Mouse (Mus musculus) spleen, adult 18-20 months (tissue): ENCODE data around the gene Avpr1b.
A peak's percentile ranks its signal among the peaks of the same experiment; 100 is the strongest.

ENCODE experiments used
- DNase-seq, 2 experiments: peaks; one replicate each; pipeline ENCODE4 v3.0.0; 2022; ENCODE audit warnings: mixed read lengths in 2 of 2

Avpr1b gene

DNA sequence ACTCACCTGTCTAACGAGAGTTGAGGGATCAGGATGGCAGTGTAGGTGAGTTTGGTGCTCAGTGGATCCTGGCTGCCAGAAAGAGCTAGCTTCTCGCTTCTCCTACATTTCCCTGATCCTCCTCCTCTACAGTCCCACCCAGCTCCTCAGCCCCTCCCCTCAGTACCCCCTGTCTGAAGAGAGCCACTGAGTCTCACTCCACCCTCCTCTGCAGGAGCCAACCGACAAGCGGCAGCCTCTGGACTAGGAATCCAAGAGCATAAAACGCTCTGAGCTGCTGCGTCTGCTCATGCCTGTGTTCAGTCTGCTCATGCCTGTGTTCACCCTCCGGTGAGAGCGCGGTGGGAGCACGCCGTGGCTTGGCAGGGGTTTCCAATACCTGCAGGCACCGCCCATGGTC is at the start of gene Avpr1b:
Gene Avpr1b (plus strand): TSS at position 335 of the 400 bp plus-strand sequence.
- DNase-seq: no peak

DNA sequence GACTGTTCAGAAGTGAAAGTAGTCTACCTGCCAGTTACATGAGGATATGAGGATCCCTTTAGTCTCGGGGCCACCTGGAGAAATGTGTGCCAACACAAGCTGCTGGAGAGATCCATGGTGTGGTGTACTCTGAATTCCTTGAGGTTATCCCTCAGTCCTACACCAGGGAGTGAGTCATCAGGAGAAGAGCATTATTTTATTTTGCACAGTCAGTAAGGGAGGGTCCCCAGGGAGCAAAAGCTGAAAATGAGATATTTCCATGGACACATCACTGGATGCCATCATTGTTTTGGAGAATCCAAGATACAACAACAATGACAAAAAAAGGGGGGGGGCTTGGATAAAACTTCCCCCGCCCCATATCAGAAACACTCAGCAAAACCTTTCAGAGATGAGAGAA is 47.1 kb upstream of the Avpr1b start:
- DNase-seq: no peak

- no peak for DNase-seq
Measured at GRCm38 (mm10) chr1:131553428-131553827, 45.6 kb upstream of the Avpr1b start.

DNA sequence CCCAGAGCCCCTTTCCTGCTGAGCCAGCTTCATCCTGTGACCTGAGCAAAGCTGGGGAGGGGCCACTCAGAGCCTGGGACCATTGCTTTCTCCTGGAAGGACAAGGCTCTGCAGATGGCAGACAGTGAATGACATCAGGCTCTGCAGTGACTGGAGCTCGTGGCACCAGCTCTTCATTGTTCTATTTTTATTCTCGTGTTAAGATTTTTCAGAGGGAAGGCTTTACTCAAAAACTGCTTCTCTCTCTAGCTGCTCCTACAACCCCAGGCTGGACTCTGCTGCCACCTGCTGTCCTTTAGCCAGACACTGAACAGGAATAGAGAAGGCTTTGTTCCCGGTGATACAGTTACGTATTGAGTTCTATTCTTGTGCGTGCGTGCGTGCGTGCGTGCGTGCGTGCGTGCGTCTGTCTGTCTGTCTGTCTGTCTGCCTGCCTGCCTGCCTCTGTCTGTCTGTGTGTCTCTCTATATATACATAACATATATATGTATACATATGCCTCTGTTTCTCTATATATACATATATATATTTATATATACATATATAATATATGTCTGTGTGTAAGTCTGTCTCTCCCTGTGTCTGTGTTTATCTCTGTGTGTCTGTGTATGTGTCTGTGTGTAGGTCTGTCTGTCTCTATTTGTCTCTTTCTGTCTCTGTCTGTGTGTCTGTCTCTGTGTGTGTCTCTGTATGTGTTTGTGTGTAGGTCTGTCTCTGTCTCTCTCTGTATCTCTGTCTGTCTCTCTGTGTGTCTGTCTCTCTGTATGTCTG is 43.8 kb upstream of the Avpr1b start:
- peak; percentile 40 to 74 for DNase-seq

- DNase-seq: no peak
Measured at GRCm38 (mm10) chr1:131560500-131560899, 38.5 kb upstream of the Avpr1b start.

DNA sequence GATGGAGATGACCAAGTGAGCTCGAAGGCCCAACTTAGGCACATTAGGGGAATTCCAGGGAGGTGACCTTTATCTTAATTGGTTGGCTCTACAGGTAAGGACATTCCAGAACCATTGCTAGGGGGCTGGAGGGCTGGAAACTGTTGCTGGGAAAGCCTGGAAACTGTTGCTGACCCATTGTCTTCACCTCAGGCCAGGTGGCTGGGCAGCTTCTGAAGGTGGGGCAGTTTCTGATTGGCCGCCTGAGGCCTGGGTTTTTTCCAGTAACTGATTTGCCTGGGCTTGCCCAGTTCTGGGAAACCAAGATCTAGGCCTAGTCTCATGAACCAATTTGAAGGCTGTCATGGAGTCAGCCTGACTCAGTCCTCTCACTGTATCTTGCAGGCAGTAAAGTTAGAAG is 37.0 kb upstream of the Avpr1b start:
- no peak for DNase-seq

DNA sequence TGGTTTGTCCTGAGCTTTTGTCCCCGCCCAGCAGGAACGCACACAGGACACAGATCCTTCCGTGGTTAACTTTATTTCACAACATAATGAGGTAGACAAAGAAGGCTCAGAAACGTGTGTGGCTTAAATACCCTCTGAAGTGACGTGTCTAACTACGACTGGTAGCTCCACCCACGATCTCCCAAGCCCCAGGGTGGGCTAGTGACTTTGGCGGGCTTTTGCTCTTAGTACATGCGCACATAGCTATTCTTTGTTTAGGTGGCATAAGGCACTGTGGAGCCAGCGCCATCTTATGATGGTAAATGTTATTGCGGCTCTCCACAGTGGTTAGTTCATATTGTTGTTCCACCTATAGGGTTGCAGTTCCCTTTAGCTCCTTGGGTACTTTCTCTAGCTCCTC is 33.0 kb upstream of the Avpr1b start:
- DNase-seq: peak in 1 of 2 experiments; percentile 13

DNA sequence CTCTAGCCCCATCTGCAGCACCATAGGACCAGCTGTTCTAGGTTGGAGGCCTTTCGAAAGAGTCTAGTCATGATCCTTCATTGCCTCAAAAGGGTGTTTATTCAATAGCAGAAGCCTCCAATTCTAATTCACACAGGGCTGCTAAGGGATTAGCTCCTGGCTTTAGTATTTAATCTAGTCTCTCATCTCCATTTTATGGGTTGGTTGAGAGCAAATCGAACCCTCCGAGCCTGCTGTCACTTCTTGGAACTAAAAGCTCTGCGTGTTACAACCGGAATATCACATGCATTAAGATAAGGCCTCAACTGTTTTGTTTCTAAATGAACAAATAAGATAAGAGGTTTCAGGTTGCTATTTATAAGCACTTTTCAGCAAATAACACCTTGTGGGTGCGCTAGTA is 29.3 kb upstream of the Avpr1b start:
- no peak for DNase-seq

- DNase-seq: no peak
Measured at GRCm38 (mm10) chr1:131570391-131570790, 28.6 kb upstream of the Avpr1b start.

DNA sequence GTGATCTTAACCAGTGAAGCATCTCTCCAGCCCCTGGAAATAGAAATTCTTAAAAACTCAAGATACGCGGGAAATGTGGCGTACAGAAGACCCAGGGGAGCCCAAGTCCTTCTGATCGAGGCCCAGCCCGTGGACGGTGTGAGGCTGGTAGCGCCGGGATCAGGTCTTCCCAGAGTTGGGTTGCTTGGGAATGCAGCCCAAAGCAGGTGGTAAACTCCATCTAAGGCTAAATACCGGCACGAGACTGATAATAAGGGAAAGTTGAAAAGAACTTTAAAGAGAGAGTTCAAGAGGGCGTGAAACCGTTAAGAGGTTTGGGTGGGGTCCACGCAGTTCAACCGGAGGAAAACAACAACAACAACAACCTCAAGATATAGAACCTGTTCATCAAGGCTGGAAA is 25.3 kb upstream of the Avpr1b start:
- no peak for DNase-seq

DNA sequence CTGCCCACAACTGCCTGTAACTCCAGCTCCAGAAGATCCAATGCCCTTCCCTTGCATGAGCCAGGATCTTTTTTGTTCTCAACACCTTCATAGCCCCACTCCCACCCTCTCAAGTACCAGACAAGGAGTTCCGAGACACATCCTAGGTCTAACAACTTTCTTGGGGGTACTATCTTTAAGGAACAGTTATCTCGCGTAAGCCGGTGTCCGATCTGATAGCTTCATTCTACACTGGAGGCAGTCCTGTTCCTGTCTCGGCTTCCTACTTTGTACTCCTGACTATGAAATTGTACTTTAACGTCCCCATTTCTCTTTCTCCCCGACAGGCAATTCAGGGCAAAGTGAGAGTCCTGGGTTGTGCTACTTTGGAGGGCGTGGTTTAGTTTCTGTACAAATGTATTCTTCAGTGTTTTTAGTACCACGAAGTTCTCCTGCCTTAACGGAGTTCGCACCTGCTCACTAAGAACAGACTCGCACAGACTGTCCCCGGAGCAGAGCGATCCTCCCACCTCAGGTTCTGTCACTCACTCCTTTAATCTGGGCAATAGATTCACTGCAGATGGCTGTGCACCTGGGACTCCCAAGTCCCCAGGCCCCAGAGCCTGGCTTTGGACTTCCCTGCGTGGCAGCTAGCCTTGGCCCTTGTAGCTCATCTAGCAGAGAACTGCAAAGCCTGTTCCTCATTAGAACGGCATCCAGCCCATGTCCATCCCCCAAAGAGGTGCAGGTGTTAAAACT is 19.9 kb upstream of the Avpr1b start:
- DNase-seq: no peak

DNA sequence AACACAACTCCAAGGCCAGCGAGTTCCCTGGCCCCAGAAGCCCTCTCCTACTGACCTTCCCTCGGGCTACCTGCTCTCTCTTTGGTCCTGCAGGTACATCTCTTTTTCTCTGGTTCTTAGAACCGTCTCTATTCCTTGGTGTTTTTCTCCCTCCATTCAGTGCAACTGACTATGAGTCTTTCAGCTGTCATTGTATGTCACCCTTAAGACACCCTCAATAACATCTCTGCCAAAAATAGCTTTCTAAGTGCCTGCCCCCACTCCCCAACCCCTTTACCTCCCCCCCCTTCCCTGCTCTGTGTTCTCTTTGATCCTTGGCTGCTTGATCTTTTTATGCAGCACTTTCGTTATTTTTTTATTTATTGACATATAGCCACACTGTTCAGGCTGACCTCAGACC is 18.6 kb upstream of the Avpr1b start:
- DNase-seq: no peak

- DNase-seq: no peak
Measured at GRCm38 (mm10) chr1:131583598-131583997, 15.4 kb upstream of the Avpr1b start.

DNA sequence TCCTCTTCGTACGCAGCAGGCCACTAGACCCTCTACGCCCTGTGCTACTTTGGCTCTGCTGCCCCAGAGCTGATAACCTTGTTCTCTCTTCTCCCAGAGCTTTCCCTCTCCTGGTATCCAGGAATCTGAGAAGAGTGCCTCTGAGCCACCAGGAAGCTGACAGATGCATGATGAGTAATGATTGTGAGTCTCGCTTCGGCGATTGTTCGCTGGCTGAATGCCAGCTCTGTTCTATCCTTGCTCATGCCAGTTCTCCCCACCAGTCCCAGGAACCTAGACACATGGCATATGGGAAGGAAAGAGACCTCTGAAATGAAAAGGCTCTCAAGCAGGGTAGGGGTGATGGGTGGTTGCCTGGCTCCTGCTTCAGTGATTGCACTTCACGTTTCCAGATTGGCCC is 12.2 kb upstream of the Avpr1b start:
- DNase-seq: no peak

DNA sequence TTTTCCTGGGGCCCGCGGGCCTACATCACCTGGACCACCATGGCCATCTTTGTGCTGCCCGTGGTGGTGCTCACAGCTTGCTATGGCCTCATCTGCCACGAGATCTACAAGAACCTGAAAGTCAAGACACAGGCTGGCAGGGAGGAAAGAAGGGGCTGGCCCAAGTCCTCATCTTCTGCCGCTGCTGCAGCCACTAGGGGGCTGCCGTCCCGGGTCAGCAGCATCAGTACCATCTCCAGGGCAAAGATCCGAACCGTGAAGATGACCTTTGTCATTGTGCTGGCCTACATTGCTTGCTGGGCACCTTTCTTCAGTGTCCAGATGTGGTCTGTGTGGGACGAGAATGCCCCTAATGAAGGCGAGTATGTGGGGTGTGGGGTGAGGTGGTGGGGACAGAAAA is 1.3 kb downstream of the Avpr1b start:
- peak in 1 of 2 experiments; percentile 10 for DNase-seq

DNA sequence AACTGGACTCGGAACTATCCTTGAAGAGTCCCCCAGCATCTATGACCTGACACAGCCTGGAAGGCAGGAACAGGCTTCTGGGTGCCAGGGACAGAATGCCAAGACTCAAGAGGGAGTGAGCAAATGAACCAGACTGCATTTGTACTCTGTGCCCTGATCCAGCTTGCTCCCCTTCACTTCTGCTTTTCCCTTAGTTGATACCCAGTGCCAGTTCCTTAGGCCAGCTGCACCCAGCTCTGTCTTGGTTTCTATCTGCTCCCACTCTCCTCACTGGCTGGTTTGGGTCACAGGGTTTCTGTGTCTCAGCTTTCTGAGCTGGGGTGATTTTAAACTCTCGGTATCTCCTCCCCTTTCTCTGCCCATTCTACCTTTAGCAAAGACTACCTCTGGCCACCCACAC is 7.7 kb downstream of the Avpr1b start:
- DNase-seq: no peak

GRCm38 (mm10) chr1:131612556-131613155 is 13.6 kb downstream of the Avpr1b start:
- DNase-seq: peak in 1 of 2 experiments; percentile 14

DNA sequence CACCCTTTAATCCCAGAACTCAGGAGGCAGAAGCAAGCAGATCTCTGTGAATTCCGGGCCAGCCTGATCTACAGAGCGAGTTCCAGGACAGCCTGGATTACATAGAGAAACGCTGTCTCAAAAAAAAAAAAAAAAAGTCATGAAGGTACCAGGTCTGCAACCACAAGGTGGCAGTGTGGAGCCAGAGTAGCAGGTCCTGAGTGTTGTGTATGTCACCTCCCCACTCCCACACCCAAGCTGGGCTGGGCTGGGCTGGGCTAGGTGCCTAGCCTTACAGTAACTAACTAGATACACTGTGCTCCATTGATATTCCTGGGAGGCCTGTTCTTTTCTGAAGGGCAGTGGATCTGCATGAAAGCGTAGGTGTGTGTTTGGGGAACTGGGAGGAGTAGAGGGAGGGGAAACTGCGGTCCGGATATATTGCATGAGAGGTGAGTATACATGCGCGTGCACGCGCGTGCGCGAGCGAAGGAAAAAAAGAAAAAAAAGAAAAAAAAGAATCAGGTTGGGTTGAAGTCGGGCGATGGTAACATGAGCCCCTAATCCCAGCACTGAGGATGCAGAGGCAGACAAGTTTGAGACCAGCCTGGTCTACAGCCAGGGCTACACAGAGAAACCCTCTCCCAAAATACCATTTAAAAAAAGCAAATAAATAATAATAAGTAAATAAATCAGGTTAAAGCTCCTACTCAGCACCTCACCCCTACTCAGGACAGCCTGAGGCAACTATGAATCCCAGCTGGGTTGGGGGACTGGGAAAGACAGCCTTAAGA is 14.5 kb downstream of the Avpr1b start:
- peak; percentile 60 to 83 for DNase-seq

DNA sequence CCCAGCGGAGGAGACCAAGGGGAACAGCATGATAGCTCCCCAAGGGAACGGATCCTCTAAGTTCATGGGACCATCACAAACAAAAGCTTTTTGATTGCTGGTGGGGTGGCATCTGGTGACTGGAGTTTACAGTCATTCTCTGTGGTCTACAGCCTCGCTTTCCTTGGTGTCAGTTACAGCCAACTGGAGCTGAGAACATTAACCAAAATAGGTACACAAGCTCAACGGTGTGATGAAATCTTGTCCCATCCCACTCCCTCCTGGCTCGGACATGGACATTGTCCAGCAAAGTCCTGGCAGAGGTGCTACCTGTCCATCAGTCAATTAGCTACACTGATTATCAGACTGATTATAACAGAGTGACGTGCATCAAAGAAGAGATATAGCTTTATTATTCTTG is 15.6 kb downstream of the Avpr1b start:
- DNase-seq: no peak

DNA sequence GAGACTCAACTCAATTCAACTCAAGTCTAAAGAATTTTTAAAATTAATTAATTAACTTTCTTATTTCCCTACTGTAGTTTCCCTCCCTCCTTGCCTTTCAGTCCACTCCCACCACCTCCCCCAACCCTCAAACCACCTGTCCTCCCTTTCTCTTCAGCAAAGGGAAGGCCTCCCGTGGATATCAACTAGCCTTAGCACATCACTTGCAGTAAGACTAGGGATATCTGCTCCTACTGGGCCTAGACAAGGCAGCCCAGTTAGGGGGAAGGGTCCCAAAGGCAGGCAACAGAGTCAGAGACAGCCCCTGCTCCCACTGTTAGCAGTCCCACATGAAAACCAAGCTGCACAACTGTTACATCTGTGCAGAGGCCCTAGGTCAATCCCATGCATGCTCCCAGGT is 17.1 kb downstream of the Avpr1b start:
- DNase-seq: no peak

- no peak for DNase-seq
Measured at GRCm38 (mm10) chr1:131616546-131617220, 17.6 kb downstream of the Avpr1b start.

DNA sequence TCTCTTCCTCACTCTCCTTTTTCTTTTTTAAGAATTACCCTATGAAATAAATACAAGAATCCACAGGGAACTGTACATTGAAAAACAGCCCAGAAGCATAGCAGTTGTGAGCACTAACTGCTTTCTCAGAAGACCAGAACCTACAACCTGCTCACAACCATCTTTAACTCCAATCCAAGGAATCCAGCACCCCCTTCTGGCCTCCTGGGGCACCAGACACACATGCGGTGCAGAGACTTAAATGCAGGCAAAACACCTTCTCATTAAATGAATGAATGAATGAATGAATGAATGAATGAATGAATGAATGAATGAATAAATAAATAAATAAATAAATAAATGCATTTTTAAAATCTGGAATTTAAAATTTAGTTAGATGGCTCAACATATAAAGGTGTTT is 19.5 kb downstream of the Avpr1b start:
- no peak for DNase-seq

DNA sequence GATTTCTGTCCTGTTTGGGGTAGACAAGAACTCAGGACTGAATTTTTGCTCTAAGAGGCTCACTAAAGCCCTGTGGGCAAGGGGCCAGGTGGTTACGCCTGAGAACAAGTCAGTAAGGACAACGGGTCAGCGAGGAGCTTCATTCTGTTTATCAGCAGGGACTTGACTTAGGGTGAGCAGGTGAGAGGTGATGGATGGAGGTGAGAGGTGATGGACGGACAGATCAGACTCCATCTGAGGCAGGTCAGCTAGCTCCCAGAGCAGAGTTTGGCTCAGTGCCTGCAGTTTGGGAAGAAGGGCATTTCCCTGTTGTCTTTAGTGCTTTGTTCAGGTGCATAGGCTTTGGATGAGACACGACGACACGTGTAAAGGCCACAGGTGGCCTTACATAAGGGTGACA is 20.3 kb downstream of the Avpr1b start:
- no peak for DNase-seq
